ENCODE assay signal across 8 mouse cellular contexts in the genomic region with DNA sequence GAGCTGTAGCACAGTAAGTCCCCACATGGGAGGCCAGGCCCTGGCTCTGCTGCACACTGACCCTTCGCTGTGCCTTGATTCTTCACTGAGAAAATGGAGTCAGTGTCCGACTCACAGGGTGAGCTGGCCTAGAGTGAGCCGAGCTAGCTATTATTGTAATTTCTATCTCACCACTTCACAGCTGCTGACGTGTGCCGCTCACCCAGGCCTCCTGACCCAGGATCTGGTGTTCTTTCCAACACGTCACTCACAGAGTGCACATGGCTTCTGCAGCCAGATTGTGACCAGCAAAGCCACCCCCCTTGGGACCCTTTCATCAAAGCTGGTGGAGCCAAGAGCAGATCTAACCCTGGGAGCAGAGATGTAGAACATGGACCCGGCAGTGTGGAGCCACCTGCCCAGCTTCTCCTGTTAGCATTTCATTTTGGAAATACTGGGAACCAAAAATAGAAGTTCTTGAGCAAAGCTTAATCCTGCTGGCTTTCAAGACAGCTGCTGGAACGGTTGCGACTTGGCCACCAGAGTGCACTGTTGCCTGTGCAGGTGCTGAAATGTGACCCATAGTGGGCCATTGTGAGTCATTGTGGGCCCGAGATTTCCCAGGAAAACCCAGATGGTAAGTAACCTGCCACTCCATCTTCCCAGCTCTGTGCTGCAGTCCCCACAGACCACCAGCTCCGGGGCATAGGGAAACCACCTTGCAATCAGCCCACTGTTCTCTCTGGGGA. TPM values are rescaled to one million over a fixed set of nuclear protein-coding genes. Genes with fewer than 3 reads are reported as not detected.
DNase-seq lines count a peak whose midpoint lies in the region; TF ChIP-seq lines count a peak whose summit lies in the region.

No protein-coding gene starts in this region.

- no peaks in the 10 kb centered on the region for H3K36me3 ChIP-seq in spleen, adult 2 months (ENCODE audit: control insufficient read depth, insufficient read depth, low read length)

- no peaks in the 10 kb centered on the region for H3K27me3 ChIP-seq in spleen, adult 2 months (ENCODE audit: control insufficient read depth, insufficient read depth, low read length)

- no peak overlapping the region for H3K27ac ChIP-seq in spleen, adult 2 months (ENCODE audit: insufficient read depth, low read length)

- peak; percentile 26; the same call in 1 of the 2 replicates for TF ChIP-seq CTCF in spleen, adult 2 months (IDR thresholded peaks at IDR 0.05; ENCODE audit: extremely low read depth, insufficient read depth, insufficient read length, insufficient replicate concordance)

- no peak overlapping the region for H3K4me3 ChIP-seq in spleen, adult 2 months (ENCODE audit: extremely low read depth, insufficient read depth, insufficient read length)

- intact Hi-C loops in gastrocnemius, postnatal 14 days (cut with DNase I; ENCODE audit: low total_unique reads): no loop called here

- peaks cover 4% of the 10 kb centered on the region; the same call in 1 of the 2 replicates for H3K4me1 ChIP-seq in spleen, adult 2 months (ENCODE audit: control insufficient read depth, insufficient read depth, insufficient read length)

- peak; percentile 58 to 60 for DNase-seq in cerebellum, postnatal 10 days
- no peak for DNase-seq in cerebellum, adult 8-10 months
- no peak for DNase-seq in spleen, adult 2 months (ENCODE audit: low read depth in 1 of 2, low spot score in 2 of 2)
- DNase-seq in spleen, postnatal 14 days (ENCODE audit: low spot score in 2 of 2): no peak
- peak; percentile 58 for DNase-seq in gastrocnemius, postnatal 14 days
- peak; percentile 72 to 76 for DNase-seq in kidney, postnatal 4 days
- peak; percentile 51 for DNase-seq in retina, postnatal 1 day
- no peak for DNase-seq in T-cell, adult 2 months (ENCODE audit: low spot score)

- 62% methylated on average over 11 of the region's 11 CpGs for WGBS in spleen, adult 2 months

- no peak for TF ChIP-seq POLR2A in spleen, adult 2 months (IDR thresholded peaks at IDR 0.05; ENCODE audit: low read depth, low read length)

RNA-seq across cellular contexts. Expression of gene Nenf, which starts 18.6 kb away (rescaled TPM):
- polyA plus RNA-seq in spleen, adult 2 months (2012; rRNA removed): 51.4 and 59.6 TPM in 2 replicates
- 10 to 100 TPM; 61.0 to 67.6 TPM for total RNA-seq in gastrocnemius, postnatal 14 days (2021)

RNA-seq across cellular contexts. Expression of gene Tmem206, which starts 26.3 kb away (rescaled TPM):
- 12.4 and 14.9 TPM in 2 replicates for polyA plus RNA-seq in spleen, adult 2 months (2012; rRNA removed)
- 1 to 10 TPM; 1.8 to 2.3 TPM for total RNA-seq in gastrocnemius, postnatal 14 days (2021)

Comparison
In these comparisons a context has a peak if more than half of its experiments do, and no peak if none do; other contexts are left out.
1. DNase-seq: peak in cerebellum, postnatal 10 days (2 of 2), gastrocnemius, postnatal 14 days (single experiment), kidney, postnatal 4 days (2 of 2) and retina, postnatal 1 day (single experiment); none in cerebellum, adult 8-10 months (single experiment), spleen, adult 2 months (0 of 2), spleen, postnatal 14 days (0 of 2) and T-cell, adult 2 months (single experiment).